Mouse (Mus musculus) testis, adult 10 weeks (tissue): ENCODE data around the gene Slc25a30. TPM values are rescaled to one million over a fixed set of nuclear protein-coding genes. Genes with fewer than 3 reads are reported as not detected.

Experiments
- polyA plus RNA-seq: library from polyadenylated mRNA; stranded (reverse); fragments of 350-450 nt; fragmentation: Illumina TruSeq; extraction: RNeasy Lipid Tissue Mini Kit (QIAGEN cat#74804); gene quantifications from one replicate; pipeline ENCODE4 v1.2.3, GENCODE M21; 2014; ENCODE audit warnings: low read depth, low replicate concordance

The Slc25a30 gene
- polyA plus RNA-seq: 26.6 TPM

GRCm38 (mm10) chr14:75786868-75787793 is at the start of gene Slc25a30:
Slc25a30 (minus strand) TSS chr14:75787037.

GRCm38 (mm10) chr14:75753991-75754817 is 32.6 kb downstream of the Slc25a30 start, which contains the start of gene Cog3:
Cog3 (minus strand) TSS chr14:75754517.

Other genes starting within 250 kb of the Slc25a30 start
- gene Spert, start 193.9 kb downstream of the Slc25a30 start, polyA plus RNA-seq: 220 TPM
- 14.3 TPM for gene Erich6b, start 144.8 kb downstream of the Slc25a30 start, polyA plus RNA-seq
- 26.9 TPM for gene Cog3, start 32.5 kb downstream of the Slc25a30 start, polyA plus RNA-seq
- gene Tpt1, start 58.1 kb upstream of the Slc25a30 start, polyA plus RNA-seq: 2,638 TPM
- gene Kctd4, start 168.0 kb upstream of the Slc25a30 start, polyA plus RNA-seq: not detected
- 95.0 TPM for gene Gtf2f2, start 223.8 kb upstream of the Slc25a30 start, polyA plus RNA-seq